Mouse (Mus musculus): ENCODE data around the gene Aak1.

GRCm38 (mm10) chr6:87051886-87052425, 202.6 kb downstream of the Aak1 start:
- TF ChIP-seq GATA1 (IDR thresholded peaks at IDR 0.05; ENCODE audit: borderline replicate concordance, low read length) (no peak), FLI1 (IDR thresholded peaks at IDR 0.05; ENCODE audit: low read length) (no peak)

Data from megakaryocyte, embryonic 14.5 days (primary cell).